Mouse (Mus musculus) bone marrow macrophage, adult 2 months (primary cell): ENCODE data around the gene Cd274.

Experiments
- CTCF ChIP-seq: IDR thresholded peaks from 2 replicates; pipeline ENCODE4 v1.5.1; 2012; ENCODE audit warnings: low read depth, mild to moderate bottlenecking, low read length, moderate library complexity
- POLR2A ChIP-seq: IDR thresholded peaks from 2 replicates; pipeline ENCODE4 v1.6.1; 2012; ENCODE audit warnings: mild to moderate bottlenecking, low read depth, low read length, borderline replicate concordance

GRCm38 (mm10) chr19:29360251-29360650, 7.0 kb upstream of the Cd274 start:
- no peak for TF ChIP-seq POLR2A
- no peak for TF ChIP-seq CTCF
